Mouse (Mus musculus): ENCODE data around the gene Gipc3.

DNA sequence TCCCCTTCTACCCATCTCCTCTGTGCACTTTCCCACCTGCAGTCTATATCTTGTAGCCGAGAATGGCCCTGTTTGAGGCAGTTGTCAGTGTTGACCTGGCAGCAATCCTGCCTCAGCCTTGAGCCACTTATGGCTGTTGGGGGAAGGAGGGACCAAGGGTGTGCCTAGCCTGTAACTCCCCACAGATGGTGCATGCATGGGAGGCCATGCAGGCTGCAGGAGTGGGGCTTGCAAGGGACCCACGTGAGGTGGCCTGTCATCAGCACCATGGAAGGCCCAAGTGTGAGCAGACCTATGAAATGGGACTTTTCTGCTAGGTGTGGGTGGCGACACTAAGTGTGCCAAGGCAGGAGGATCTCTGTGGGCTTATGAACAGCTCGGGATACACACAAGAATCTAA is 22.0 kb upstream of the Gipc3 start:
- TF ChIP-seq CTCF (IDR thresholded peaks at IDR 0.05; ENCODE audit: borderline replicate concordance, extremely low read depth, insufficient read depth, insufficient read length) = no peak
- TF ChIP-seq POLR2A (IDR thresholded peaks at IDR 0.05; ENCODE audit: borderline replicate concordance, extremely low read depth, insufficient read depth, insufficient read length, poor library complexity, severe bottlenecking) = no peak
